Mouse (Mus musculus) CD4-positive, CD25-positive, alpha-beta regulatory T cell, adult 4 months (primary cell): ENCODE measurements around the gene Lrp6. TPM values are rescaled to one million over a fixed set of nuclear protein-coding genes. Genes with fewer than 3 reads are reported as not detected.

Experiments used
- ATAC-seq: one replicate; pipeline ENCODE4 v1.8.0; 2017
- polyA plus RNA-seq, 2 experiments: library from polyadenylated mRNA; unstranded; fragments of 100-300 nt; shearing (Covaris generic); gene quantifications; one replicate each; pipeline ENCODE4 v1.2.1; 2017

The Lrp6 gene
- polyA plus RNA-seq, 2 experiments from 2014 or later = 6.3 to 8.6 TPM

- no peak for ATAC-seq
These were observed 135.2 kb downstream of the Lrp6 start for GRCm38 (mm10) chr6:134431583-134431982.

- ATAC-seq = no peak
These were observed 136.5 kb downstream of the Lrp6 start for GRCm38 (mm10) chr6:134430161-134430799.

DNA sequence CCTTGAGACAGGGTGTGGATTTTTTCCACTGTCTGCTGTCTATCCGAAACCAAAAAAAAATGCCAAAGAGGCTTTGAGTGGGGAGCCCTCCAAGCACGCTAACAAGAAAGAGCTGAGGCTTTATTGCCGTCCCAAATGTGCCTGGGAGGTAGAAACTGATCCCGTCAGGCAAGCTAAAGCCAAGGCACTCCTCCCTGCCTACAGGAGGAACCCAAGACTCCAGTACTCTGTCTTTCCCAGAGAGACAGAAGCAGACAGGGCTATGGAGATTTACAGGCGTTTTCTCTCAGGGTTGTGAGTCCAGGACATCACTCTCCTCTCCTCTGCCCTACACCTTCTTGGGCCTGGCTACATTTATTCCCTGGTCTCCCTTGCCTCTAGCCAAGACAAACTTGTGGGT lies 138.3 kb downstream of the Lrp6 start:
- ATAC-seq = no peak

DNA sequence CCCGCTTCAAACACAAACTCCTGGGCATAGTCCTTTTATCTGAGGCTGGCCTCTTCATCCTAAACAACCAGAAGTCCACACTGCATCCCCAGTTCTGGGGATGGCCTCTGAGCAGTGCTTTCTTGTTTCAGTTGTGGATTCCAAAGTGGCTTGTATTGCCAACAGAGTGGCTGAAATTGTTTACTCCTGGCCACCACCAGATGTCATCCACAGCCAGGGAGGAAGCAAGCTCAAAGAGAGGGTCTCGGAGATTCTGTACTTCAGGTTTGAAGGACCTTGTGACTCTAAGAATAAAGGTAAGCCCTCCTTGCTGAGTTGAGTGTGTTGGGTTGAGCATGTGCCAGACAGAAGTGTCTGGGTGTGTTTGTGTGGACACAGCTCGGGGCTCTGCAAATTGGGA lies 139.6 kb downstream of the Lrp6 start:
- ATAC-seq = no peak

DNA sequence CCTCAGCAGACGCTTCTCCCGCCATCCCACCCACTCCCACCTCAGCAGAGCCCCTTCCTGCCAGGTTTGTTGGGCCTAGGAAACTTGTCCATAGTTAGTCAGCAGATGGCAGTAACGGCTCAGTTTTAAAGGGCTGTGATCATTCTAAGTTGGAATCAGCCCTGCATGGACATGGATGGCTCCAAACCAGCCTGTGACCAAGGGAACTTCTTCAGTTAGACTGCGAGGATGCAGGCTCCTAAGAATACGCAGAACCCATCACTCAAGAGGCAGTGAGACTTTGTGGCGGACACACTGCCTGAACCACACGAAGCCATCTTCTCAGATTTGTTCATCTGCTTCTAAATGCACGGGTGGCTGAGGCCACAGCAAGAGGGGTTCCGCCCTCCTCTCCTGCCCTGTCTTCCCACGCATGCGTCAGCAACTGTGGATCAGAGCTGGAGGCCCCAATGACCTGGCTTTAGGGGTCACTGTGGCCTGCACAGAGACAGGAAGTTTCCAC lies 141.5 kb downstream of the Lrp6 start:
- peak; percentile 63 for ATAC-seq

GRCm38 (mm10) chr6:134421921-134422320 lies 144.8 kb downstream of the Lrp6 start:
- no peak for ATAC-seq

GRCm38 (mm10) chr6:134420375-134420774 lies 146.4 kb downstream of the Lrp6 start:
- no peak for ATAC-seq

DNA sequence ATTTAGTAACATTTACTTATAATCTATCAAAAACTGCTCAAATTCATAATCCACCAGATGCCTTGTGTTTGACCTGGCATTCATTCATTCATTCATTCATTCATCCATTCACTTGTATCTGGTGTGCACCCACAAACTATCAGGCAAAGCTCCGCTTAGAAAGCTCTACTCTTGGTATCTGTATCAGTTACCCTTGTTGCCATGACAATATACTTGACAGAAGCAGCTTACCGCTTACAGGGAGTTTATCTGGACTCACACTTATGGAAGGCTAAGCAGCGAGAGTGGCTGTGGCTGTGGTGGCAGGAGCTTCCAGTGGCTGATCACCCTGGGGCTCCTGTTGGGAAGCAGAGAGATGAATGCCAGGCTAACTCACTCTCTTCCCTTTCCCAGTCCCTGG lies 148.9 kb downstream of the Lrp6 start:
- ATAC-seq = no peak

DNA sequence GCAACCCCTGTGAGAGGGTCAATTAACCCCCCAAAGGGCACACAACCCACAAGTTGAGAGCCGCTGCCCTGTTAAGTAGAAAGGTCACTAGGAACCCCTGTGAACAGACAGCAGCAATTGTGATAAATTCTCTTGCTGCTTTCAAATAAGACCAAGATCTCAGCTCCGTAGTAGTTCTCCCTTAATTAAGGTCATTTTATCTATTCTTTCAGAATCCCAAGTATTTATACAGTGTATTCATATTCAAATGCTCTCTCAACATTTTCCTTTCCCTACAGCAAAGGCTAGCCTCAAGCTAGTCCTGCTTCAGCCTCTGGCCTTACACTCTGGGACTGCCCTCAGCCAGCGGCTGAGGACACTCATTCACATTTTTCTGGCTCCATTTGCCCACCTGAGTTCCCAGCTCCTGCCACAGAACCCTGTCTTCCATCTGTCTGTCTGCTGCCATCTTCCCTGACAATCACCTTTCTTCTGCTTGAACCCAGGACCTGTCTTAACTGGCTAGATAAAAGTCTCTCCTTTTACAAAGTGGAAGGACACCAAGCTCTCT lies 150.1 kb downstream of the Lrp6 start:
- no peak for ATAC-seq

- ATAC-seq = no peak
These were observed 152.3 kb downstream of the Lrp6 start for GRCm38 (mm10) chr6:134414532-134414883.

- ATAC-seq = peak; percentile 98
These were observed 152.8 kb downstream of the Lrp6 start for GRCm38 (mm10) chr6:134413706-134414531.

DNA sequence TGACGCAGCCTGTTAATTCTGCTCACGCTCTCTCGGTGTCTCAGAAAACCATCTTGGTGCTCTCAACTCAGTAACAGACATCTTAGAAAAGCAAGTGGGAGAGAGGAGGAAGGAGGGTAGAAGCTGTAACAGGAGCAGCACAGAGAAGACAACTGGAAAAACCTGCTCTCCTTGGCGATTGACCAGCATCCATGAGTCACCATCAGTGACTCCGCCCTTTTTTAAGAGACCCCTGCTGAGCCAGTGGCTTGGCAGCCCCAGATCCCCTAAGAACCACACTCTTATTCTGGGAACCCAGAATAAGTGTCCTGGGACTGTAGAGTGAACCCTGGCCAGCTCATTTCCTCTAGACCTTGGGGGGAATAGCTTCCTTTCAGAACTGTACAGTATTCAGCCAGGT lies 159.5 kb downstream of the Lrp6 start:
- no peak for ATAC-seq

DNA sequence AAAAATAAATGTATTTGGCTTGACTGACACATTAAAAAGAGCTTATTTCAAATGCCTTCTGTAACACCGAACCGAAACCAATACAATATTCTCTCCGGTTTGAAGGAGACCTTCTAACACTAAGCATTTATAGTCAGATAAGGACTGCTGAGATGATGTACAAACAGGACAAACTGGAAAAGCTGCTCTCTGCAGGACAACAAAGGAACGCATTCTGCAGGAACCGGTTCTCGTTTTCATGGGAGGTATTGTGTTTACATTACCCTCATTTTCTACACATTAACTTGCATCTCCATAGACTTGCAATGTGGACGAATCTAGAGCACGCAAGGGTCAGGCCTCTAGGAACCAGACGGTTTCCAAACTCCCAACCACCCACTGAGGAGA lies 163.1 kb downstream of the Lrp6 start:
- no peak for ATAC-seq

- ATAC-seq = peak; percentile 72
These were observed 163.7 kb downstream of the Lrp6 start for GRCm38 (mm10) chr6:134402914-134403683.

Other genes starting within 250 kb of the Lrp6 start
- 1 to 10 TPM; 2.8 to 3.0 TPM for gene Bcl2l14, start 170.6 kb downstream of the Lrp6 start, polyA plus RNA-seq
- gene Mansc1, start 65.5 kb upstream of the Lrp6 start, polyA plus RNA-seq = 10 to 100 TPM; 11.2 to 11.3 TPM
- 10 to 100 TPM in 1 of 2 experiments, 1 to 10 TPM in 1; 9.2 to 10.6 TPM for gene Borcs5, start 72.5 kb upstream of the Lrp6 start, polyA plus RNA-seq
- 1 to 10 TPM; 2.8 to 3.9 TPM for gene Dusp16, start 225.7 kb upstream of the Lrp6 start, polyA plus RNA-seq